Mouse (Mus musculus) left cerebral cortex, postnatal 4 days (tissue): ENCODE data around the gene Atp5h. TPM values are rescaled to one million over a fixed set of nuclear protein-coding genes. Genes with fewer than 3 reads are reported as not detected.

Experiments used
- DNase-seq: peaks from one replicate; pipeline ENCODE4 v3.0.0-alpha.2; 2022
- intact Hi-C: fragments of 180-260 bp; cut with DNase I; formaldehyde crosslinking; loops from one replicate; pipeline ENCODE4 v1.15.1; 2025
- total RNA-seq, 2 experiments: library from RNA; stranded (reverse); gene quantifications; 2 replicates each; pipeline ENCODE4 v1.2.3; 2021

Atp5h gene
- total RNA-seq, 2 experiments from 2014 or later = 290 to 310 TPM

DNA sequence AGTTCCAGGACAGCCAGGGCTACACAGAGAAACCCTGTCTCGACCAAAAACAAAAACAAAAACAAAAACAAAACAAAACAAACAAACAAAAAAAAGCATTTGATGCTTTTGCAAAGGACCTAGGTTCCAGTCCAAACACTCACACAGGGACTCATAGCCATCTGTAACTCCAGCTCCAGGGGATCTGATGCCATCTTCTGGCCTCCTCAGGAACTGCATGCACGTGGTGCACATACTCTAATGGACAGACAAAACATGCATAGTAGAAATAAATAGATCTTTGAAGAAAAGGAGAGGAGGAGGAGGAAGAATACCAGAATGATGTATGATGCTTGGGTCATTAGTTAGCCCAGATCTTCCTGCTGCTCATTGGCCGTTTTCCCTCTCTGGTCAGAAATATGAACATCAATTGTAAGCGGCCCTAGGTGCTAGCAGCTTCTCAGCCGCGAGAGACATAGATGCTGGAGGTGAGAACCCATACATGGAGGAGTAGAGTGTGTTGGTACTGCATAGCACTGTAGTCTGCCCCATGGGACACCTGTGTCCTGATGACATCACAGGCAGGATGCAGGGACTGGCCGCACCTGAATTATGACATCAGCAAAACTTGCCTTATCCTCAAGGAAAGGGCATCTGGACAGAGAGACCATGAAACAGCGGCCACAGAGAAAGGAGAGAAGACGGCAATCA lies 20.3 kb upstream of the Atp5h start, which contains the start of gene Trim80:
Trim80 (plus strand) TSS at position 640 of the 690 bp plus-strand sequence.
- intact Hi-C loops = no loop called here
- no peak for DNase-seq

GRCm38 (mm10) chr11:115439326-115439725 lies 19.6 kb upstream of the Atp5h start:
- intact Hi-C loops = no loop called here
- DNase-seq = no peak

DNA sequence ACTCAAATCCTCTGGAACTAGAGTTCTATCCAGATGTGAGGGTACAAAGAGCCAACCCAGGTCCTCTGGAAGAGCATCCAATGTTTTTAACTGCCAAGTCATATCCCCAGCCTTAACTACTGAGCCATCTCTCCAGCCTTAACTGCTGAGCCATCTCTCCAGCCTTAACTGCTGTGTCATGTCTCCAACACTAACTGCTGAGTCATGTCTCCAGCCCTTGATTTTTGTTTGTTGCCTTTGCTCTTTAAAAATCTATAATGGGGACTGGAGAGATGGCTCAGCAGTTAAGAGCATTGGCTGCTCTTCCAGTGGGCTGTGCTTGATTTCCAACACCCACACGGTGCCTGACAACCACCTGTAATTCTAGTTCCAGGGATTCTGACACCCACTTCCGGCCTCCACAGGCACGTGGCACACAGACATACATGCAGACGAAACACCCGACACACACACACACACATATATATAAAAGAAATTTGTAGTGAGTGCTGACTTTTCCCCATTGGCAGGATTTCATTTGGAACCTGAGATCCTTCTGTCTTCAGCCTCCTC lies 17.9 kb upstream of the Atp5h start:
- DNase-seq = no peak
- intact Hi-C loops = no loop called here

DNA sequence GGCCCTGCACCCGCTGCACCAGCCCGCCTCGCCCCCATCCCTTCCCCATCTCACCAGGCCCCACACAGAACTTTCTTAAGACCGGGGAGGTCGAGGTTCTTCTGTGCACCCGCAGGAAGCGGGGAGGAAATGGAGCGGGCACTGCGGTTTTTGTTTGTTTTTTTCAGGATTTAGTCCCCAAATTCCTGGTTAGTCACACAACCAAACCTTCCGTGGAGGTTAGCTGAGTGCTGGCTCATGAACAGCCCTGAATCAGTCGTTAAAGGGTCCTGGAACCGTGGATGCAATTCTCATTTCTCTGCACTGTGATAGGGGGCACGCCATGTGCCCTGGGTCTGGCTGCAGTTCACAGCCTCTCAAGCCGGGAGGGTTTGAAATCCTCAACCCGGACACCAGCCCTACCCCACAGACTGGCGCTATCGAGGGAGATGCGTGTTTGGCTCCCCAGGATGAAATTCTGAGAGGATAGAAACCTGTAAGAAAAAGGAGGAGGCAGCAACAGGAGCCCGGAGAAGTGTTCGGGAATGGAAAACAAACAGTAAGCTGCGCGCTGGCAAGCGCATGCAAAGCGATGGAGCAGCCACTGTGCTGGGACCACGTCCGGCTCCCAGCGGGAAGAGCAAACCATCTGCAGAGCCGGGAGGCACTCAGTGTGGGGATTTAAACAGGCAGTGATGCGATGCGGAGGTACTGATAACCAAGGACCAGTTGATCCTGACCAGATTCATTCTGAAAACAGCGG lies 16.0 kb upstream of the Atp5h start:
- intact Hi-C loops = no loop called here
- DNase-seq = peak; percentile 52

DNA sequence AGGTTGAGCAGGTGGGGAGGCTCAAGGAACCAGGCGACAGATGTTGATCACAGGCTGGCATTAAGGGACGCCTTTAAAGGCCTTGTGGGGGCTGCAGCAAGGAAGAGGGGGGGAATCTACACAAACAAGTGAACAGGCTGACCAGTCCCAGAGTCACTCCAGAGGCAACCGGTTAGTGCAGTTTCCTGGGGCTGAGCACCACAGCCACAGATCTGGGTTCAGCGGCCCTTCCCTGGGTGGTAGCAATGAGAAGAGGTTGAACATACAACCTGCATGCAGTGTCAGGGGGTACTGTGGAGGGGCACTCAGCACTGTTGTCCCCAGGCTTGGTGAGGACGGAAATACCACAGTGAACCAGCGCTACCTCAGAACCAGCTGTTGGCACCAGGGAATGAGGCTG lies 13.6 kb upstream of the Atp5h start:
- intact Hi-C loops = no loop called here
- DNase-seq = no peak

DNA sequence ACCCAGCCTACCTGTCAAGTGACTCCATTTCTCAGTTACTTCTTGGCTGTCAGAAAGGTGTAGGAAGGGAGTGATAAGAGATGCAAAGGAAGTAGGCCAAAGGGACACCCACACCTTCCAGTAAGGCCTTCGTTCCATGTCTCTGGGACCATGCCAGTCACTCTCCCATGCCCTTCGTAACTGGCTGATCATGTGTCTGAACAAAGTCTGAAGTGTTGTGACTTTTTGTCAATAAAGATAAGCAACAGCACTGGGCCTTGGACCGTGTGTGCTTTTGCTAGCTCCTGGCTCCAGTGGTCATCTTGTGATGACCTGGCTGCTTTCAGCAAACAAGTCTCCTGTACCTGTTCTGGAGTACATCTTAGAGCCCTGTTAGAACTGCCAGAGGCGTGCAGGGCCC lies 13.1 kb upstream of the Atp5h start:
- intact Hi-C loops = no loop called here
- DNase-seq = no peak

DNA sequence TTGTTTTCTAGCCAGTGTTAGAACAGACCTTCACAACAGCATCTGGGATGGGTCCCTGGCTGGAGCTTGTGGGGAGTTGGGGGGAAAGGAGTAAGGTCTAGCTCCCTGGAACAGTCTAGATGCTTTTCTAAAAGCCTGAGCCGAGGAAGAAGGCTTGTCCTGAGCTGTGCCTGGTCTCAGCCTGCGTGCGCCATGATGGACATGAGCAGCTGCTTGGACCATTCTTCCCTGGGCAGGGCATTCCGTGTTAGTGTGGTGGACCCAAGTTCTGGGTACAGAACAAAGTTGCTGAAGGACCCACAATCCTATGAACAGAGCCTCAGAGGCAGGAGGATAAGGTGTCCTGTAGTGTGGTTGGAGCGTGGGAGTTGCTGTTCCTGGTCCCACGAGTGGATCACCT lies 10.8 kb upstream of the Atp5h start:
- intact Hi-C loops = no loop called here
- DNase-seq = no peak

DNA sequence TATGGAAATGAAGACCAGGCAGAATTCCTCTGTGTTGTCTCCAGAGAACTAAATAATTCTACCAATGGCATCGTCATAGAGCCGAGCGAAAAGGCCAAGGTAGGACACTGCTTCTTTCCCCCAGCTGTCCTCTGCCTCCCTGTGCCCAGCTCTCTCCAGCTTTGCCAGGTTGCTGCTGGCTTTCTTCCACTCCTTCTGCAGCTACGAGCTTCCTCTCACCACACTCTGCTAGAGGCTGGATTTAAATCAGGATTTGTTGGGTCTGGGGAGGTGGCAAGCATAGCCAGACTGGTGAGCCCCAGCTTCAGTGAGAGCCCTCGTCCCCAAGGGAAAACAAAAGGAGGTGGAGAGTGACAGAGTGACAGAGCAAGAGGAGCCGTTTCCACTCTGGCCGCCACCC lies 9.5 kb upstream of the Atp5h start:
- intact Hi-C loops = loop anchor here (5.0 kb wide), 1 partner anchor 43 kb away; no protein-coding TSS in a partner anchor
- no peak for DNase-seq

DNA sequence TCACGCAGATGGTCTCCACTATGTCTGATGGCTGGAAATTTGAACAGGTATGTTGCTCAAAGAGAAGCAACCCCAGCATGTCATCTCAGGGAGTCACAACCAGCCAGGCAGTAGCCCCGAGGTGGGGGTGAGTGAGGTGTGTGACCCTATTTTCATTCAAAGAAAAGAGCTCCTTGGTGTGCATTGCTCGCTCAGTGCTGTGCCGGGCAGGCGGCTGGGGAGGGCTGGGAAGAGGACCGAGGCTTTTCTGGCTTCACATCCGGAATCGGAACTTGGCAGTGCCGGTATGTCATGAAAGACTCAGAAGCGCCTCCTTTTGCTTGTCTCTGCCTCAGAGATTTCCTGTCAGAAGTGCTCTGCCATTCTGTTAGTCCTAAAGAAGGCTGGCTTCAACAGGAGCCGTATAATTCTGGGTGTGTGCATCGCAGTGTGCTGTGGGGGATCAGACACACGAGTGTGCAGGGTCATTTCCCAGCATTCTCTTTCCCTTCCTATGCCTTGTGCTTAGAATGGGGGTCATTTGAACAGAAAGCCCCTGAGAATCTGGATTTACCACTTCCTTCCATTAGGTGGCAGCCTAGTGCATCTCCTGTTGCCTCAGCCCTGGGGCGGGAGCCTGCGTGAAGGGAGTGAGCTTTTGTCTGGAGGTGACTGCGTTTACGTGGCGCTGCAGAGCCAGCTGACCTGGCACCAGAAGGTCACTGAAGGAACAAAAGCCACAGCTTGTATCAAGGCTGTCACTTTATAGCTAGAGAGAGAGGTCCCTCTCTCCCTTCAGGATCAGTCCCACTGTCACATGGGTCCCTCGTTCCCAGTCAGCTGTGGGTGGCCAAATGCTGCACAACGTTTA lies 7.9 kb upstream of the Atp5h start:
- DNase-seq = peak; percentile 75
- intact Hi-C loops = loop anchor here (5.0 kb wide), 1 partner anchor 45 kb away; no protein-coding TSS in a partner anchor

DNA sequence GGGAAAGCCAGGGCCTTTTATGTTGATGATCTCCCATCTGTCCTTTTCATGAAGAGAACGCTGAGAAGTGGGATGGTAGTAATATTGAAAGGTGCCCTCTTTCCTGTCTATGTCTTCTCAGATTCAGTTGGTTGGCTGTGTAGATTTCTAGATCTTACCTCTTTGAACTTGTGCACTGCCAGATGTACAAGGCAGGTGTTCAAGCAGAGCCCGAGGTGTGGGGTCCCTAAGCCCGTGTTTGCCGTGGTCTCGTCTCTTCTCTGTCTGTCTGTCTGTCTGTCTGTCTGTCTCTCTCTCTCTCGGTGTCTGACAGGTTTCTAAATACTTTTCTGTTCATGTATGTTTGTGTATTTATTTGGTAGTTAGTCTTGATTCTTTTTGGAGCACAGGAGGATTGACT lies 5.9 kb upstream of the Atp5h start:
- DNase-seq = no peak
- intact Hi-C loops = loop anchor here (5.0 kb wide), 1 partner anchor 47 kb away; no protein-coding TSS in a partner anchor

DNA sequence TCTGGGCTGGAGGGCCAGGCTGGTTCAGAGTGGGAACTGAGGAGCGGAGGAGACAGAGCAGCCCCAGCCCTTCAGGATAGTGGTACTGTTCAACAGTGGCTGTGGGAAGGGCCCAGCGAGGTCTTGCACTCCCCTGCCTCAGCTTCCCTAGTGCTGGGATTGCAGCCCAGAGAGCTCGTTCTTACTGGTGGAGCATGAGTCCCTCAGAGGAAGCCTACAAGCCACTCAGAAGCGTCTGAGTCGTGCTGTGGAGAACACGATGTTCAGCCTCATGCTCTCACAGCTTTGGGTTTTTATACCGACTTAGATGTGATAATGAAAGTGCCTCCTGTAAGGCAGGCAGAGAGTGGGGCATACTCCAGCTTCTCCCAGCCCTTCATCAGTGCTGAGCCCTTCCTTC lies 4.9 kb upstream of the Atp5h start:
- intact Hi-C loops = loop anchor here (5.0 kb wide), 1 partner anchor 48 kb away; no protein-coding TSS in a partner anchor

DNA sequence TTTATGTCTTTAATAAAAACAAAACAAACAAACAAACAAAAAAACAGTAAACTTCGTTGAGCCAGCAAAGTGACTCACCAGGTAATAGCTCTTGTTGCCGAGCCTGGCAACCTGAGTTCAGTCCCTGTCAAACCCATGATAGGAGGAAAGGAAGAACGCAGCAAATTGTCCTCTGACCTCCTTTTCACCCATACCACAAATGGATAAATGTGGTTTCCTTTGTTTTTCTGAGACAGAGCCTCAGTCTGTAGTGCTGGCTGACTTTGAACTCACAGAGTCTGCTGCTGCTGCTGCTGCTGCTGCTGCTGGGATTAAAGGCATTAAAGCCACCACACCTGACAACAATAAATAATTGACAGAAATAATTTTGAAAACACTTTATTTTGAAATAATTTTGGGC lies 3.3 kb upstream of the Atp5h start:
- intact Hi-C loops = no loop called here
- DNase-seq = no peak

More for the DNA sequence above, 4.9 kb upstream of the Atp5h start:
- DNase-seq = no peak

- intact Hi-C loops = no loop called here
- no peak for DNase-seq
Measured at GRCm38 (mm10) chr11:115421972-115422371, 2.2 kb upstream of the Atp5h start.

DNA sequence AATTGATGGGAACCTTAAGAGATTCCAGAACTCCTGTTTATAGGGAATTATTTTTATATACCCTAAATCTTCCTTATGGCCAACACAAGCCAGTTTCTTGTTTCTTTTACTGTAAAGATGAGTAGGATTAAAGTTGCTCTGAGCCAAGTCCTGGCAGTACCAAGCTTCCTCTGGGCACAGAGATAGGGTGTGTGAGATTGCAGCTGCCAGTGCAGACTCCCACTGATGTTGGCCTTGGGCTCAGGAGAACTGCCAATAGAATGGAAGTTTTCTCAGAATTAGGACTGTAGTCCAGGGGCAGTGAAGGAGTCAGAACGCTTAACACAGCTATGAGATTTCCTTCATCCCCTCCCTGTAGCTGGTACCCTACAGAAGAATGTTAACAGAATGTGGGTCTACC lies 1.6 kb upstream of the Atp5h start:
- intact Hi-C loops = no loop called here
- peak; percentile 35 for DNase-seq

- peak; percentile 74 for DNase-seq
- intact Hi-C loops = no loop called here
Measured at GRCm38 (mm10) chr11:115420336-115421190, 801 bp upstream of the Atp5h start.

GRCm38 (mm10) chr11:115409556-115409955 lies 10.2 kb downstream of the Atp5h start:
- intact Hi-C loops = no loop called here

GRCm38 (mm10) chr11:115408266-115408920 lies 11.4 kb downstream of the Atp5h start:
- intact Hi-C loops = no loop called here
- no peak for DNase-seq

More at GRCm38 (mm10) chr11:115409556-115409955, 10.2 kb downstream of the Atp5h start:
- no peak for DNase-seq

- intact Hi-C loops = no loop called here
- DNase-seq = no peak
Measured at GRCm38 (mm10) chr11:115406858-115407401, 12.8 kb downstream of the Atp5h start.

GRCm38 (mm10) chr11:115405723-115406122 lies 14.0 kb downstream of the Atp5h start:
- no peak for DNase-seq
- intact Hi-C loops = no loop called here
